Mouse (Mus musculus) E14TG2a.4 (cell line): ENCODE measurements around the gene Tspan1.

Experiments
- H3K27me3 ChIP-seq: 2 replicates; pipeline ENCODE4 v1.6.1; 2014; ENCODE audit warnings: low read length, control low read depth; ENCODE audit not compliant: insufficient read depth
- H3K36me3 ChIP-seq: 2 replicates; pipeline ENCODE4 v1.6.1; 2014; ENCODE audit warnings: low read length, control low read depth; ENCODE audit not compliant: insufficient read depth
- H3K4me1 ChIP-seq: replicated peaks from 2 replicates; pipeline ENCODE4 v1.6.1; 2014; ENCODE audit warnings: low read depth, low read length, control low read depth
- H3K4me3 ChIP-seq: replicated peaks from 2 replicates; pipeline ENCODE4 v1.5.1; 2014; ENCODE audit warnings: mild to moderate bottlenecking, low read length
- H3K9me3 ChIP-seq: 2 replicates; pipeline ENCODE4 v1.6.1; 2014; ENCODE audit warnings: low read length, control low read depth
- CTCF ChIP-seq: conservative IDR thresholded peaks from 2 replicates; pipeline ENCODE4 v1.5.1; 2014; ENCODE audit warnings: low read length
- NANOG ChIP-seq: IDR thresholded peaks from 2 replicates; pipeline ENCODE4 v1.6.1; 2014; ENCODE audit warnings: borderline replicate concordance, low read length, mixed read lengths
- POU5F1 ChIP-seq: IDR thresholded peaks from 2 replicates; pipeline ENCODE4 v1.6.1; 2014; ENCODE audit warnings: low read length, borderline replicate concordance

Gene Tspan1

DNA sequence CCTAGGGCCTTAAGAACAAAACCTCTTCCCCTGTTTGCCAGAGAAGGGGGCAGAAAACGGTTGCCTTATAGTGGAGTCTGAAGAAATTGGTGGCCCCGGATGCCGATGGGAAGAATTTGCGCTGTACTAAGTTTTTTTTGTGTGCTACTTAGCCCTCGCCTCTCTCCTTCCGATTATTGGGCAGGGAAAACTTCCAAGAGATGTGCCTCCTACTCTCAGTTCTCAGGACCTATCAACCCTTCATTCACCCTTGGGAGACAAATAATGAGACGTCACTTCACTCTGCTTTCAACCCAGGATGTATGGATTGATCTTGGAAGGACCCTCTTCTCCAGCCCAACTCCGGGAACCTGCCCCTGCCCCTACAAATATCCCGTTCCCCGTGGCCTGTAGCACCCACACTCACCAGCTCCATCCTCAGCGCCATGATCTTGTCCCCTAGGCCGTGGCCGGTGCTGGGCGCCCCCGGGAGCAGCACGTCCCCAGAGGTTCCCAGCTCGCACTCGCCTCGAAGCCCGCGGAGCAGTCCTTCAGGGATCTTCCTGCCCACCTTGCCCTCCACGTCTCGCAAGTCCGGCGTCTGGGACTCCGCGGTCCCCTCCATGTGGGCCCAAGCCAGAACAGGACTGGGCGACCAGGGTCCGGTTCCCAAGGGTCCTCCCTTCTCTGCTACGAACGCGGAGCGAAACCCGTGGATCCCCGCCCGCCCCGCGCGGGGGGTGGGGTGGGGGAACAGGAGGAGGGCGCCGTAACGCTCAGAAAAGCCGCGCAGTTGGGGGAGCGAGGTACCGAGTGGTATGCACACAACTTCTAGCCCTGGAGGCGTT lies 23.3 kb downstream of the Tspan1 start:
- H3K4me3 ChIP-seq = peak overlapping the region; percentile 83
- no peaks in the 10 kb centered on the region for H3K36me3 ChIP-seq
- H3K9me3 ChIP-seq = peaks cover 4% of the 10 kb centered on the region
- TF ChIP-seq NANOG = no peak
- no peak for TF ChIP-seq CTCF
- H3K27me3 ChIP-seq = peaks cover 34% of the 10 kb centered on the region
- peaks cover 58% of the 10 kb centered on the region for H3K4me1 ChIP-seq

DNA sequence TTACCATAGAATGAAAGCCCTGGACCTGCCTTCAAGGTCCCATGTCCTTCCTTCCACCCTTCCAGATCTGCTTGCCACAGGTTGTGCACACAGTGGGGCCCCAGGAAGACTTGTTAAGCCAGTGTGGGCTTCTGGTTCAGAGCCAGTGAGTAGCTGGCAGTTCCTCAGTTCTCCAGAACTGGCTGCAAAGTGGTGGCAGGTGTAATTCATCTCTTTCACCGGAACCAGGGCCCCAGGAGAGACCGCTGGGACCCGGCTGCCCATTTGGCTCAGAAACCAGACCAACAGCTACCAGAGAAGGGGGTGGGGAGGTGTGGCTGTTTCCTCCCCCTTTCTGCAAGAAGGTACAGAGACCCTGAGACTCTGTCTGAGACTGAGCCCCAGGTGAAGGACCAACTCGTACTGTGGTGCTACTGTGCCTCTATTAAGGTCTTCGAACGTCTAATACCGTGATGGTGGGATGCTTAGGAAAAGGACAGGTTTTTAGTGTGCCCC lies 24.0 kb downstream of the Tspan1 start:
- Histone ChIP-seq H3K4me1 (peaks cover 66% of the 10 kb centered on the region), H3K4me3 (peak overlapping the region; percentile 83), H3K27me3 (peaks cover 33% of the 10 kb centered on the region), H3K36me3 (no peaks in the 10 kb centered on the region), H3K9me3 (peaks cover 4% of the 10 kb centered on the region)
- TF ChIP-seq POU5F1 (no peak), CTCF (no peak), NANOG (no peak)

DNA sequence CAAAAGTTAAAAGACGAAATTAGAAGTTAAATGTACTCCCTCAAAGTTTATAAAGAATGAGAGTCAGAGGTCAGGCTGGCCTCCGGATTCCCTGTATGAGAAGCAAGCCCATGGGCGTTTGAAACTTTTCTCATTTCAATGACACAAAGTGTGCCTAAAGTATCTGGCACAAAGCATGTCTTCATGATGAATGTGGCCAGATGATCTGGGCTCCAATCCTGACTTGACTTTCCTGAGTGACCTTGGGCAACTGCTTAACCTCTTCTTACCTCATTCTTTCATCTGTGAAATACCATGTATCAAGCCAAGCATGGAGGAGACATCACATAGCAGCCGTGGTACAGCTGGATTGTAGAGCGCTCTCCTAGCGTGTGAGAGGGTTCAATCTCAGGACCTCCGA lies 25.1 kb downstream of the Tspan1 start:
- H3K9me3 ChIP-seq = peaks cover 3% of the 10 kb centered on the region
- TF ChIP-seq POU5F1 (no peak), CTCF (no peak), NANOG (no peak)
- H3K4me1 ChIP-seq = peaks cover 77% of the 10 kb centered on the region
- no peak overlapping the region for H3K4me3 ChIP-seq
- H3K36me3 ChIP-seq = no peaks in the 10 kb centered on the region
- peaks cover 31% of the 10 kb centered on the region for H3K27me3 ChIP-seq

DNA sequence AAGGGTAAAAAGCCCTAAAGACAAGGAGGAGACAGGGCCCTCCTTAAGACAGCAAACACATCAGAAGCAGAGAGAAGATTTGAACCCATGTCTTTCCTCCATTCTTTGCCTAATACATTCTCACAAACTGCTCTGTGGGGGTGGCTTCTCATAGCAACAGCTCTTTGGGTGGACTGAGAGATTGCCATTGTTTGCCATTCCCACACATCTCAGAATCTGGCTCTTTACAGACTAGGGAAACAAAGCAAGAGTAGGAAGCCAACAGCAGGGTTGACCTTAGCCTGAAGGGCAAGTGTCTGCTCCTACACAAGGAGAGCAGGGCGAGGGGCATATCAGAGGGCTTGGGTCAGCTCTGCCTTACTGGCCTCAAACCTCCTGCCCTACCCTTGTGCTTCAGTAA lies 25.7 kb downstream of the Tspan1 start:
- Histone ChIP-seq H3K4me1 (peaks cover 82% of the 10 kb centered on the region), H3K36me3 (no peaks in the 10 kb centered on the region), H3K27me3 (peaks cover 31% of the 10 kb centered on the region), H3K4me3 (no peak overlapping the region), H3K9me3 (no peaks in the 10 kb centered on the region)
- TF ChIP-seq CTCF (no peak), NANOG (peak; percentile 41; the same call in 1 of the 2 replicates), POU5F1 (no peak)

DNA sequence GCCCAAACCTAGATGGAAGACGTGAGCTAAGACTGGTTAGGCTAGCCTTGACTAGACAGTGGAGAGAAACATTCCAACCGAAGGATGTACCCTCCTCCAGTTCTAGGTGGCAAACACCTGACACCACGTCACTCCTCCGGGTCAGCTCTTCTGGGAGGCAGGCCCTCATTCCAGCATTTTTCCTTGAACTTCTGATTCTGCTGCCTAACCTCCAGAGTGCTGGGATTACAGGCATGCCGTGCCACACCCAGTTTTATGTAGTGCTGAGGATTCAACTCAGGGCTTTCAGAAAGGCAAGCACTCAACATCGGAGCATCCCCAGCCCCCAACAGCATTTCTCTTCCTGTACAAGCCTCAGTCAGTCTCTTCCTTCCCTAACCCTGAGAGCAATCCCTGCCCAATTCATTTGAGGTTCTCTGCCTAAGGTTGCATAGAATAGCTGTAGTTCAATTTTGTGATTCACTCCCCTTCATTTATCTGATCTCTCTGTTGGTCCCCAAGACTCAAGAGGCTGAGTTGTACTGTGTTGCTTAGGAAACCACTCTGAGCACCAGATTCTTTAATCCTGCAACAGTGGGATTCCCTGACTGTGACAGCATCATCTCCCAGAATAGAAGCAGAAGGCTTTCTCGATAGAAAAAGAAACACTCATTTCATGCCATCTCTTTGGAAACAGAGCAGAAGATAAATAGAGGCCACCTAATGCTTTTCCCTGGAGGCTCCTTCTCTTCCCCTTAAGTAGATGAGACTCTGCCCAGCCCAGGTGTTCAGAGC lies 26.4 kb downstream of the Tspan1 start:
- Histone ChIP-seq H3K4me1 (peaks cover 89% of the 10 kb centered on the region), H3K27me3 (peaks cover 31% of the 10 kb centered on the region), H3K9me3 (no peaks in the 10 kb centered on the region), H3K36me3 (peaks cover 5% of the 10 kb centered on the region; the same call in 1 of the 2 replicates), H3K4me3 (no peak overlapping the region)
- TF ChIP-seq CTCF (no peak), NANOG (no peak), POU5F1 (no peak)

DNA sequence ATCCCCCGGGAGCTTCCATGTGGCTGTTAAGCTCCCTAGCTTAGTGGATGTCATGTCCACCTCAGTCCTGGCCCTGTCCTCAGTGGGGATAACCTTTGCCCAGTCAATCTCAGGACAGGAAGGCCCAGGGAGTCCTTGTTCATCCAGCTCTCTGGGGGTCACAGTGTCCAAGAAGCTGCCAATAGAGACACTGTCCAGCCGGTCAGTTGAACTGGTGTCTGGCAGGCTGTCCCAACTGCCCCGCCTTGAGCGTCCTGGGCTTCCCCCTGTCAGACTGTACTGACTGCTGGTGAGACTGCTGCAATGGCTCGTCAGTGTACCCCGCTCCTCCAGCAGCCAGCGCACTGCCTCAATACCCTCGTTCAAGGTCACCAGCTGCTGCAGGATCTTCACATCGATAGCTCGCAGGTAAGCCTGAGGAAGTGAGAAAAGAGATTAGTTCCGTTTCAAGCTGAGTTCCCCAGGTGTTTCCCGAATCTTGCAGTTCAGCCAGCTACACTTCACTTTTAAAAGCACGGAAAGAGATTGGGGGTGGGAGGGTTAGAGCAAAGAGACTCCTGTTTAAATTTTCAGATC lies 29.9 kb downstream of the Tspan1 start:
- Histone ChIP-seq H3K9me3 (no peaks in the 10 kb centered on the region), H3K4me3 (peak overlapping the region; percentile 30; the same call in 1 of the 2 replicates), H3K27me3 (peaks cover under 1% of the 10 kb centered on the region; the same call in 1 of the 2 replicates), H3K36me3 (peaks cover 23% of the 10 kb centered on the region), H3K4me1 (peaks cover 69% of the 10 kb centered on the region)
- TF ChIP-seq NANOG (no peak), POU5F1 (no peak), CTCF (no peak)

DNA sequence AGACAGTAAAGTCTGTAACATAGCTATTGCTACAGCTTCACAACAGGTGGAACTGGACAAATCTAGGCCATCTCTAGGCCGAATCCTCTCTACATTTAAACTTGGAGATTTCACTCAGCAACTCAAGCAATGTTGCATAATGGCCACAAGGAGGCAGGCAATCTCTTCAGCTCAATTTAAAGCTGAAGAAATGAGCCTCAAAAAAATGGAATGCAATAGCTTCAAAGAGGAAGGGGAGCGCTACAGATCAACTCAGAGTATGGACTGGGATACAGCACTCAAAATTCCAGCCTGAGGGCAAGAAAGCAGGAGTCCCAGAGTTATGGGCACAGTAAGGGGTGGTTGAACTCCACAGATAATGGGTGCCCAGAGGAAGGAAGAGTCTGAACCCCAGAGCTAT lies 32.4 kb downstream of the Tspan1 start:
- no peaks in the 10 kb centered on the region for H3K9me3 ChIP-seq
- no peaks in the 10 kb centered on the region for H3K27me3 ChIP-seq
- H3K4me1 ChIP-seq = peaks cover 48% of the 10 kb centered on the region
- H3K4me3 ChIP-seq = no peak overlapping the region
- TF ChIP-seq POU5F1 (no peak), CTCF (peak; percentile 82), NANOG (no peak)
- H3K36me3 ChIP-seq = peaks cover 46% of the 10 kb centered on the region

DNA sequence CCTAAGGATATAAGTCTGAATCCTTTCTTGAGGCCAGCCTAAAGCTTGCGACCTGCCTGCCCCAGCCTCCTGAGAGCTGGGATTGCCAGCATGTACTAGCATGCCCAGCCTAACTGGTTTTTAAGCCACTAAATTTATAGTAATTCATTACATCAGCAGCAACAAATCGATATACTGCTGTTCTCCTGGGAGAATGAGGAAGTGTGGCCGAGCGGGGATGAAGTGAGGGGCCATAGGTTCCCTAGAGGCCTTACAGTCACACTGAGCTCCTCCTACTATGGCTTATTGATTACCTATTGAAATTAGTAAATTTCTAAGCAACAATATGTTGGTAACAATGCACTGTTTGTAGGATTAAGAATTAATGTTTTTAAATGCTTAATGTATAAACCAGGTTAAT lies 34.3 kb downstream of the Tspan1 start:
- H3K36me3 ChIP-seq = peaks cover 46% of the 10 kb centered on the region
- TF ChIP-seq POU5F1 (no peak), CTCF (no peak), NANOG (no peak)
- H3K4me3 ChIP-seq = no peak overlapping the region
- peaks cover 46% of the 10 kb centered on the region for H3K4me1 ChIP-seq
- no peaks in the 10 kb centered on the region for H3K27me3 ChIP-seq
- H3K9me3 ChIP-seq = no peaks in the 10 kb centered on the region
